Mouse (Mus musculus): ENCODE measurements around the gene Gm14147.
"Not testable (repeated sequence)": the region's sequence is repeated elsewhere in the genome, so short reads cannot be mapped to it uniquely, and the experiment has no call there.

Gene Gm14147

GRCm38 (mm10) chr2:151097945-151098344 is at the start of gene Gm14147:
TSS of gene Gm14147 (plus strand) at chr2:151098245.
- not testable (repeated sequence) for DNase-seq

- no peak for DNase-seq
These were observed 41.4 kb upstream of the Gm14147 start for GRCm38 (mm10) chr2:151056637-151057036.

- DNase-seq, result not testable (repeated sequence)
These were observed 5.8 kb upstream of the Gm14147 start, which contains the start of gene Gm14151 for GRCm38 (mm10) chr2:151092250-151092649. TSS of gene Gm14151 (minus strand) at chr2:151092350.

Measured in cerebellum, adult 9-11 months (tissue).